Mouse (Mus musculus) mouse trophoblast stem cell (cell line): ENCODE data around the gene Ttc7b.

Source experiments
- in situ Hi-C, 2 experiments: fragments of 300-500 bp; cut with MseI, MboI; formaldehyde crosslinking; loops; 2 replicates in 1 of 2; 3 replicates in 1 of 2; pipeline ENCODE4 v1.15.1; 2025

Ttc7b gene

GRCm38 (mm10) chr12:100525939-100526338 is 5.3 kb upstream of the Ttc7b start:
- in situ Hi-C loops: no loop called here

DNA sequence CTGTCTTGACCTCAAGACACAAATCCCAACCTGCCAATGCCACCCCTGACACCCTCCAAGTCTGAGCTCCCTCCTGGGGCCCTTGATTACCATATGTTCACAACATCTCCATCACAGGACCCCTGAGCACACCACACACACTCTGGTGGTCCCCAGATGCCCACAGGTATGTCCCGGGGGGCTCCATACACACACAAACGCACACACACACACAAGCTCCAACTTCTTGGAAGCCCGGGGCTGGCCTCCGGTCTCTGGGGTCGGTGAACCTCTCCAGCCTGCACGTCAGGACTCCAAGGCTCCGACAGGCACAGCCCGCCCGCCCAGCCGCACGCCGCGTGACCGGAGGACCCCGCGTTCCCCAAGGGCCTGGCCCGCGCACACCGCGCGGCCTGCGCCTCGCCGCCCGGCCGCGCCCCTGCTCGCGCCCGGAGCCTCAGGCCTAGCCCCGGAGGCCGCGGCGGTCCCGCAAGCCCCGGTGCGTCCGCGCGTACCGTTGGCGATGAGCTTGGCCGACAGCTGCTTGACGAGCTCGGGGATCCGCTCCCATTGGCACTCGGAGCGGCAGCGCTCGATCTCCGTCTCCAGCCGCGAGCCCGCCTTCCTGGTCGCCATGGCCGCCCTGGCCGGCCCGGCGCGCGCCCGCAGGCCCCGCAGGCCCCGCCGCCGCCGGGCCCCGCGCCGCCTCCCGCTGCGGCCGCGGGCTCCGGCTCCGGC is 391 bp downstream of the Ttc7b start:
- in situ Hi-C loops: no loop called here

GRCm38 (mm10) chr12:100519684-100520076 is 946 bp downstream of the Ttc7b start:
- in situ Hi-C loops: no loop called here

DNA sequence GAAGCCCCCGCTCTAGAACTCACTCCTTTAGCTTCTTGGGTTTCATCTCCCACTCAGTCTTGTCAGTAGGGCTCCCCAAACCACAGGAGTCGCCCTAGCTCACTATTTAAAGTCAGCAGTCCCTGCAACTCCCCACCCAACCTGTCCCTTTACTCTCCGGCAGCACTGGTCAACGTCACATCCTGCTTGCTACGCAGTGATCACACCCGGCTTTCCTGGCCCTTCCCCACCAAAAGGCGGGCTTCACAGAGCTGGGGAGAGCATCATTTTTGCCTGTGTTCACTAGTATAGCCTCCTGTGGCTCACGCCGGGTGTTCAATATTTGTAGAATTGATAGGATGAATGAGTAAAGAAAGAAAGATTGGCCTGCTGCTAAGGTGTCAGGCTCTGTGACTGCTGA is 3.3 kb downstream of the Ttc7b start:
- in situ Hi-C loops: no loop called here

GRCm38 (mm10) chr12:100516161-100516838 is 4.3 kb downstream of the Ttc7b start:
- in situ Hi-C loops: no loop called here

DNA sequence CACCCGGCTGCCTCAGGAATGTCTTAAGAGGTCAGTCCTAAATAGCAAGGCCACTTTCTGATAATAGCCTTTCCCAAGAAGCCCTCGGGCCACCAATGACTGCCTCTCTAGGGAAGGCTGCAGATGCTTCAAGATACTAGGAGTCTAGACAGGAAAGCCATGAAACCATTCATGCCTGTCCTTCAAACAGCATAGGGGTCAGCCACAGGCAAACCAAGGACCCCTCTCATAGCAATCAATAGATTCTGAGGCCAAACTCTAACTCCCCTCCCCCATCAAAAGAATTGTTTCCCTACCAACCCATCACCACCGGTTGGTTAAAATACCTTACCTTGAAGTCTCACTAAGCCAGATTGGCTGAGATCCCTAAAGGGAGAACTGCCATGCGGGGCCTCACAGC is 5.1 kb downstream of the Ttc7b start:
- in situ Hi-C loops: no loop called here

DNA sequence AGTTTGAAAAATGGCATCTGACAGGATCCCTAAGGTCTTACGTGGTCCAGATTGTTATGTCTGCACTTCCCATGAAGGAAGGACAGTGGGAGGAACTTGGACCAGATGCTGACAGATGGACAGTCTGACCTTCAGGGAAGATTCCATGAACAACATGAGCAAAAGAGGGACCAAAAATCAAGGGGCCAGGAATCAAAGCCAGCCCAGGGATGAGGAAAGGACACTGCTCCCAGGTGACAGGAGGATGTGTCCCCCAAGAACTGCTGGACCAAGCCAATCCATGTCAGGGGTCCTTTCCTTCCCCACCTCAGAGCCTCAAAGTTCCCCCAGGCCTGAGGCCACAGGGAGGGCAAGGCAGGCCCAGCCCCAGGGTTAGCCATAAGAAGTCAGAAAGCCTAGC is 6.0 kb downstream of the Ttc7b start:
- in situ Hi-C loops: no loop called here

DNA sequence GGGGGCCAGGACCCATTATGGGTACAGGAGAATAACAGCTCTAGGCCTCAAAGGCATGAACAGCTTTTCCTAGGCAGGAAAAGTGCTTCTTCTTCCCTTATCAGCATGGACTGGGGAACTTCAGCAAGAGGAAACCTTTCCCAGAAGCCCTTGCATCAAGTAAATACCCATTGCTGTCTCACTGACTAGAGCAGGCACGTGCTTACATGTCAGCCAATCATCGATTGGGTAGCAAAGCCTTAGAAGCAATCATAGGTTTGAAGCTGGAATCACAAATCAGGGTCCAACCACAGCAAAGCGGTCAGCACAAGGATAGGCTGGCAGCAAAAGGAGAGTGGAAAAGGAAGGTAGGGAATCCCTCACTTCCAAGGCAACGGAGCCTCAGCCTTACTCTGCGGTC is 7.5 kb downstream of the Ttc7b start:
- in situ Hi-C loops: no loop called here

DNA sequence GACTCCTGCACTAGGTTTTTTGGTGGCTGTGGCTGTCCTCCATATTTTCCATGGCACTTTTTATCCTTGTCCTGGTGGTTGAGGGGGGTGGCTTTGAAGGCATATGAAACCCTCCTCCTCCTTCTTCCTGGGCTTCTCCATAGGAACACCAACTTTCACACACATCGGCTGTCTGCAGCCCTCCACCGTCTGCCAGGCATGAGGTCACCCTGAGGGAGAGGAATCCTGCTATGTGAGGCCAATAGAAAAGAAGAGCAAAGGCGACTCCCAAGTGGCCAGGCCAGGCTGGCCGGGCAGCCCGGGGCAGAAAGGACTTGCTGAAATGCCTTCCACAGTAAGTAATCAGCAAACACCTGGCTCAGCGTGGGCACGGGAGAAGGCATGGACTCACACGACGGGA is 8.0 kb downstream of the Ttc7b start:
- in situ Hi-C loops: no loop called here

GRCm38 (mm10) chr12:100509615-100510282 is 10.9 kb downstream of the Ttc7b start:
- in situ Hi-C loops: no loop called here

DNA sequence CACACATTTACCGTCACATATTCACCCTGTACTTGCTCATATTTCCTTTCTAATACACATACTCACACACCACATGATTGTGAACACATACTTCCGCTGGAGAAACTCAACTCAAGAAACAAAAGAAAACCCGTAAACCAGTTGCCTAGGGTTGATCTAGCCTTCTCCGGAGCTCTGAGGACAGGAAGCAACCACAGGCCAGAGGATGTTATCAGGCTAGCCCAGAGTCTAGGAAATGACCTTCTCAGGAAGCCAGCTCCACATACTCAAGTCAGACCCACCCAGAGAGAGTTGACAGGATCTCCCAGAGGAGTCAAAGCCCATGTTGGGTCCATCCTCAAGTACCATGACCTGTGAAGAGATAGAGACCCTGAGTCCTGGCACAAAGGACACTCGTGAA is 12.0 kb downstream of the Ttc7b start:
- in situ Hi-C loops: no loop called here

DNA sequence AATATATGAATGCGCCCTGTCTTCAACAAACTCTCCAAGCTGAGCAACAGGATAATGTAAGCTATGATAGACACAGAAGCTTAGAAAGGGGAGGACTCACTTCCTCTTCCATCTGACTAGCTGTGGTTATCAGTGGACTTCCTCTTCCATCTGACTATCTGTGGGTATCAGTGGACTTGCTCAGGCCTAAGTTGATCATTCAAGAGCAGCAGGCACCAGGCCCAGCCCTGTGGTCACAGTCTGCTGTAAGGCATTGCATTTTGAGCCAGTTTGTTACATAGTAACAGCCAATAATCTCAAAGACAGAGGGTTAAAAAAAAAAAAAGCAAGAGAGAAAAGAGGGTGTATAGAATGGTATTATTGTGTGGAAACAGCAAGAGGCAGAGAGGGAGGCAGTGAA is 15.1 kb downstream of the Ttc7b start:
- in situ Hi-C loops: no loop called here

DNA sequence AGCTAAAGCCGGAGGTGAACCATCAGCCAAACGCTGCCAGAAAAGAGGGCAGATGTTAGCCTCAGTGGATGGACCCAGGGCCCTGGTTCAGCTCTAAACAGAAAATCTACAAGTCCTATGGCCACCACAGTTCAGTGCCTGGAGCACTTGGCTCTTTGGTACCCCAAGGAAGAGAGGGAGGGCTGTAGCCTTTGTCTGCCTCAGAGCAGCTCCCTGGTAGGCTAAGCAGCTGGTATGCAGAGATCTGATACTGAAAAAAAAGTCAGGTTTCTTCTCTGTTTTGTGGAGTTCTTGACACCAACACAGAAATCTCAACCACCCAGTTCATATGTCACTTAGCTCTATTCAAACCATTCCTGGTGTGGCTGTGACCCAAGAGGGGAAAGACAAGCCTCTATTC is 16.0 kb downstream of the Ttc7b start:
- in situ Hi-C loops: no loop called here

- in situ Hi-C loops: no loop called here
Measured at GRCm38 (mm10) chr12:100503659-100504058, 17.0 kb downstream of the Ttc7b start.

DNA sequence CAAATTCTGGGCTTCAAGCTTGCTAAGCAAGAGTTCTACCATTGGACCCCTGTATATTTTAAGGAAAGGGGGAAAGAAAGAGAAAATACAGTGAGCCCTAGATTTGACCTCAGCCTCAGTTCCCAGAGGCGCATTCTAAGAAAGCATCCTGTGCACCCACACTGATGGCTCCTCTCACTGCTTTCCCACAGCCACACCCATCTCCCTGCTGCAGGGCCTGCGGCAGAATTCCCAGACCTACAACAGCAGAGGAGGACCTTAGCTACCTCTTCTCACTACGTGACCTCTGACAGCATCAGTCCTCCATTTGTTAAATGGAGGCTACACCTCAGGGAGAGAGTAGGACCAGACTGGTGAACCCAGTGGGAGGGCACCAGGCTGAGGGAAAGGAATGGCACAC is 18.1 kb downstream of the Ttc7b start:
- in situ Hi-C loops: no loop called here

DNA sequence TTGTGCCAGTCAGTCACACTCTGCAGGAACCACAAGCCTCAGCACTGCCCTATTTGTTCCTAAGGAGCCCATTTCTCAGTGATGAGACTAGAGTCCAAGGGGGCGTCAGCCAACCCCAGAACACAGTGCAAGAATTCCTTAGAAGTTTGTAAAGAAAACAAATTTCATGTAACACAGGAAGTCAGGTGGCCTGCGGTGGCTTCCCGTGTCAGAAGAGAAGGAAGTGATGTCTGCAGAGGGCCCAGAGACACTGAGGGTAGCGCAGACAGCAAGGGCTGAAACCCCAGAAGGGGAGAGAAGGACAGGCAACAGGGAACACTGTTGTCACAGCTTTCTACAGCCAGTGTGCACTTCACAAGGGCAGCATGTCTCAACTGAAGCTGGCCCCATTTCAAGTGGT is 19.4 kb downstream of the Ttc7b start:
- in situ Hi-C loops: no loop called here

DNA sequence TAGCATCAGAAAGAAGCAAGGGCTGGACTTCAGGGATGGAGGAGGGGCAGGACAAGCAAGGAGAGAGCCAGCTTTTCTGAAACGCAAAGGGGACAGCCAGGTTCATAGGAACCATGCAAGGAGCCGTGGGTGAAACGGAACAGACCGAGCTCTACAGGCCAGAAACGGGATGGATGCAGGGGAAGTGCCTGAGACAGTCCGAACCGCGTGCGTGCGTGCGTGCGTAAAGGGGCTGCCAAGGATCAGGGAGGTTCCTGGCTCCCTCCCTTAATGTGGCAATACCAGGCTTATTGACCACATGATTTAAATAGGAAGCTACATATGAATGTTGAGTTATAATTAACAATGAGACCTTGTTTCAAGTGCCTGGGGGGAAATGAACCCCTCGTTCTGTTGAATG is 21.2 kb downstream of the Ttc7b start:
- in situ Hi-C loops: no loop called here

- in situ Hi-C loops: no loop called here
Measured at GRCm38 (mm10) chr12:100498006-100498405, 22.6 kb downstream of the Ttc7b start.

- in situ Hi-C loops: no loop called here
Measured at GRCm38 (mm10) chr12:100495083-100495482, 25.5 kb downstream of the Ttc7b start.

DNA sequence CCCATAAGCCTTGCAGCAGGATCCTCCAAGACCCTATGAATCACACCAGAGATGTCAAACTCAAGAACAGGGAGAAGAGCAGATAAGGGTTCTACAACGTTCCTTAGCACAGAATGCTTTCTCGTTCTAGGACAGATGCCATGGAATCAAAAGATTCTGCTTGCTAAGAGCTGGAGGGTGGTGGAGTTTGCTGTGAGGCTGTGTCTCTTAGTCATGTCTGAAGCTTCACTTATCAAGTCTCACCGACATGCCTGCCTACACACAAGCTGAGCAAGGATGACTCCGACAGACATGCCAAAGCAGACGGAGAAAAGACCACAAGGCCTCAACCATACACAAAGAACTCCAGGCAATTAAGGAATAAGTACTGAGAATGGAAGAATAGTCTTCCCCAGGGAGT is 27.4 kb downstream of the Ttc7b start:
- in situ Hi-C loops: no loop called here

DNA sequence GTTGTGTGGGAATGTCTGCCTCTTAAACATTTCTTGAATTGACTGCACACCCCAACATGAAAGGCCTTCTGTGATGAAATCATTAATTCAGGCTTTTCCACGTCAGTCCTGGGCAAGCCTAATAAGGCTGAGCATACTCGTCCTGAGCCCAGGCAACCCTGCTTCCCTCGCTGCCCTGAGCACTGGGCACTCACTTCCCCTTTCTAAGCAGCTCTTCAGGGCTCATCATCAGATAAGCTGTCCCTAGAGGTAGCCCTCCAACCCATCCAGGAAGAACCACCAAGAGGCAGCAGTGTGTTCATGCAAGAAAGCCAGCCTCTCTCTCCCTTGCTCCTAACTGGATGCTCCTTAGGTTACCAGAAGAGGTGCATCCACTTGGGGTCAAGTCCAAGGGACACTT is 27.9 kb downstream of the Ttc7b start:
- in situ Hi-C loops: no loop called here

- in situ Hi-C loops: no loop called here
Measured at GRCm38 (mm10) chr12:100491967-100492611, 28.5 kb downstream of the Ttc7b start.

GRCm38 (mm10) chr12:100489799-100490198 is 30.8 kb downstream of the Ttc7b start:
- in situ Hi-C loops: no loop called here
